20 mouse cellular contexts compared by ENCODE assay signal in genomic region chr12:5350491-5351285, GRCm38 (mm10). TPM values are rescaled to one million over a fixed set of nuclear protein-coding genes. Genes with fewer than 3 reads are reported as not detected.
DNase-seq lines count a peak whose midpoint lies in the region; ATAC-seq and TF ChIP-seq lines count a peak whose summit lies in the region.
"Had no signal": no experiment of that assay in that cellular context is flagged by ENCODE, and none has a peak within 500 bp of the region (broad histone marks: within the 10 kb centered on the region; RNA-seq: fewer than 3 reads in every experiment).

No protein-coding gene starts in this region.

- H3K4me1 ChIP-seq in hindbrain, postnatal 0 days (ENCODE audit: insufficient read depth, low read length): 0 out of 2 replicates have a peak, but pooled peaks cover 3% of the 10 kb centered on the region
- peaks cover 3% of the 10 kb centered on the region; the same call in 1 of the 2 replicates for H3K4me1 ChIP-seq in hindbrain, embryonic 16.5 days (ENCODE audit: control insufficient read depth, insufficient read depth, low read depth, low read length)
- peaks cover 10% of the 10 kb centered on the region for H3K4me1 ChIP-seq in cortical plate, adult 2 months (ENCODE audit: control insufficient read depth, insufficient read depth, low read length)
- H3K4me1 ChIP-seq: lung, embryonic 15.5 days had no signal

- H3K36me3 ChIP-seq in hindbrain, postnatal 0 days (ENCODE audit: insufficient read depth, low read length): no peaks in the 10 kb centered on the region
- H3K36me3 ChIP-seq in hindbrain, embryonic 16.5 days (ENCODE audit: control insufficient read depth, insufficient read depth, low read length): no peaks in the 10 kb centered on the region
- H3K36me3 ChIP-seq: forebrain, embryonic 12.5 days; G1E; lung, embryonic 15.5 days had no signal

- H3K9ac ChIP-seq in hindbrain, postnatal 0 days (replicated peaks; ENCODE audit: low read length): no peak overlapping the region
- H3K9ac ChIP-seq in hindbrain, embryonic 16.5 days (ENCODE audit: low read depth, low read length): no peak overlapping the region
- H3K9ac ChIP-seq: forebrain, embryonic 12.5 days; hindbrain, embryonic 14.5 days; liver, embryonic 14.5 days; lung, embryonic 15.5 days had no signal

- no peaks in the 10 kb centered on the region for H3K9me3 ChIP-seq in hindbrain, postnatal 0 days (ENCODE audit: low read length)
- no peaks in the 10 kb centered on the region for H3K9me3 ChIP-seq in hindbrain, embryonic 16.5 days (ENCODE audit: control insufficient read depth, low read length)
- H3K9me3 ChIP-seq: forebrain, embryonic 12.5 days; lung, embryonic 15.5 days had no signal

- 70% methylated on average over 11 of the region's 11 CpGs for WGBS in hindbrain, postnatal 0 days
- WGBS in hindbrain, embryonic 16.5 days: 84% methylated on average over 11 of the region's 11 CpGs

- TF ChIP-seq CTCF in hindbrain, postnatal 0 days (IDR thresholded peaks at IDR 0.05; ENCODE audit: low read depth): no peak
- TF ChIP-seq CTCF in cortical plate, adult 2 months (IDR thresholded peaks at IDR 0.05; ENCODE audit: extremely low read depth, insufficient read depth, low read length): no peak

- ATAC-seq in hindbrain, postnatal 0 days: peak; percentile 18; the same call in 1 of the 2 replicates
- no peak for ATAC-seq in hindbrain, embryonic 16.5 days
- no peak for ATAC-seq in activated CD4-positive, CD25-positive, alpha-beta regulatory T cell, adult 4 months
- ATAC-seq: intestine, embryonic 16.5 days had no signal

- DNase-seq in cerebellum, postnatal 10 days: peak; percentile 48 to 55
- no peak for DNase-seq in cerebellum, adult 18-20 months
- DNase-seq in hindbrain, postnatal 0 days (ENCODE audit: low spot score): no peak
- peak; percentile 85 for DNase-seq in adrenal gland, adult 2 months
- DNase-seq: cerebellum, adult 9-10 months; gastrocnemius, postnatal 14 days; kidney, postnatal 36 days; lung, postnatal 4 days; right cerebral cortex, postnatal 4 days; thymus, postnatal 14 days had no signal

- no peak overlapping the region for H3K4me2 ChIP-seq in hindbrain, postnatal 0 days (ENCODE audit: low read depth, low read length)
- H3K4me2 ChIP-seq in hindbrain, embryonic 16.5 days (ENCODE audit: low read length): no peak overlapping the region
- H3K4me2 ChIP-seq: forebrain, embryonic 12.5 days; heart, embryonic 11.5 days; hindbrain, embryonic 14.5 days; lung, embryonic 15.5 days had no signal

- no peak for TF ChIP-seq POLR2A in cortical plate, adult 2 months (IDR thresholded peaks at IDR 0.05; ENCODE audit: extremely low read depth, insufficient read depth, low read length)

- H3K4me3 ChIP-seq in hindbrain, postnatal 0 days (ENCODE audit: low read length): no peak overlapping the region
- H3K4me3 ChIP-seq in hindbrain, embryonic 16.5 days (ENCODE audit: low read length): no peak overlapping the region
- no peak overlapping the region for H3K4me3 ChIP-seq in cortical plate, adult 2 months (ENCODE audit: insufficient read depth, low read length)
- H3K4me3 ChIP-seq: forebrain, embryonic 12.5 days; lung, embryonic 15.5 days had no signal

- no peak overlapping the region for H3K27ac ChIP-seq in hindbrain, postnatal 0 days
- no peak overlapping the region for H3K27ac ChIP-seq in hindbrain, embryonic 16.5 days (ENCODE audit: low read depth, low read length)
- peak overlapping the region; percentile 54 for H3K27ac ChIP-seq in cortical plate, adult 2 months (ENCODE audit: insufficient read depth, low read length)
- H3K27ac ChIP-seq: forebrain, embryonic 12.5 days; hindbrain, embryonic 14.5 days; liver, embryonic 14.5 days; lung, embryonic 15.5 days had no signal

- H3K27me3 ChIP-seq in hindbrain, postnatal 0 days (ENCODE audit: insufficient read depth, low read length): no peaks in the 10 kb centered on the region
- no peaks in the 10 kb centered on the region for H3K27me3 ChIP-seq in hindbrain, embryonic 16.5 days (replicated peaks; ENCODE audit: control insufficient read depth, insufficient read depth, low read length)
- H3K27me3 ChIP-seq: forebrain, embryonic 12.5 days; lung, embryonic 15.5 days had no signal

RNA-seq across cellular contexts. Expression of gene Klhl29, which starts 24.8 kb away (rescaled TPM):
- total RNA-seq in hindbrain, postnatal 0 days (2014; rRNA removed): 11.2 and 16.7 TPM in 2 replicates
- polyA plus RNA-seq in hindbrain, postnatal 0 days (2015; fragmentation: Nextera tagmentation; extraction: Ambion mirVana): 2.8 and 3.0 TPM in 2 replicates
- polyA plus RNA-seq in hindbrain, embryonic 16.5 days (2015; fragmentation: Nextera tagmentation; extraction: Ambion mirVana): 2.3 and 3.4 TPM in 2 replicates
- 10 to 100 TPM; 16.3 to 17.9 TPM for total RNA-seq in adrenal gland, adult 2 months (2021)
- polyA plus RNA-seq in adrenal gland, adult 2 months (2012; rRNA removed): 47.6 and 54.3 TPM in 2 replicates
- polyA plus RNA-seq in cortical plate, adult 2 months (2012; rRNA removed): 26.3 and 26.9 TPM in 2 replicates
- polyA plus RNA-seq in activated CD4-positive, CD25-positive, alpha-beta regulatory T cell, adult 4 months (2017; shearing (Covaris generic)): under 1 TPM; 0.09 to 0.28 TPM
- polyA plus RNA-seq: G1E had no signal

Comparison
In these comparisons a context has a peak if more than half of its experiments do, and no peak if none do; other contexts are left out.
1. DNase-seq: peak in cerebellum, postnatal 10 days (2 of 2) and adrenal gland, adult 2 months (single experiment); none in cerebellum, adult 18-20 months (0 of 2) and hindbrain, postnatal 0 days (single experiment).